In the genomic region with DNA sequence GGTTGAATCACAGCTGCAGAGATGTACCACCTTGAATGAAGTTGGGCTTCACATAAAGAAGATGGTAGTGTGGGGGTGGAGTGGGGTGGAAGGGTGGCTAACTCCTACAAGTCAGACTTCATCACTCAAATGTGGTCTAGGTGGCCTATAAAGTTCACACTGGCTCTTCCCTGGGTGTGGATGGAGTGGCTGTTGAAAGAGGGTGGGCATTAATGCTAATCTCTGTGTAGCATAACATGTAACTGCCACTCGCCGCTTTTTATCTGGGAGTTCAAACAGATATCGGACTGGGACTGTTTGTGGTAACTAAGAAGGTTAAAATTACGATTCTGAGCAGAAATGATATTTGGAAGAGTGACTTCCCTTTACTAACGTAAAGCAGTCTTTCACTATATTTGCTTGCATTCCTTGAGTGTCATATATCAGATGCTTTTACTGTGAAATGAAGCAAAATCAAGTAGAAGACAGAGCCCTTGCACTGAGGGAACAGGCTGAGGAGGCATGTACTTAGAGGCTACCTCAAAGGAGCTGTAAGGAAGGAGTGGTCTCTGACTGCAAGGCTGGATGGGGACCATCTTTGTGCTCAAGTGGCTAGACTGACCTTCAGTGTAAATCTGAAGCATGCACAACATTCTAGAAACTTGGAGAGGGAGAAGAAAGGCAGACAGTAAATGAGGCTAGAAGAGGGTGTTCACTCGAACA, we compare ENCODE assay signal across 15 mouse cellular contexts. TPM values are rescaled to one million over a fixed set of nuclear protein-coding genes. Genes with fewer than 3 reads are reported as not detected.
DNase-seq lines count a peak whose midpoint lies in the region; ATAC-seq lines count a peak whose summit lies in the region.
"Had no signal": no experiment of that assay in that cellular context is flagged by ENCODE, and none has a peak within 500 bp of the region (broad histone marks: within the 10 kb centered on the region; RNA-seq: fewer than 3 reads in every experiment).

No protein-coding gene starts in this region.

- peaks cover under 1% of the 10 kb centered on the region; the same call in 1 of the 2 replicates for H3K4me1 ChIP-seq in embryonic facial prominence, embryonic 11.5 days (ENCODE audit: control insufficient read depth, insufficient read depth, low read length)
- peaks cover 41% of the 10 kb centered on the region for H3K4me1 ChIP-seq in embryonic facial prominence, embryonic 10.5 days
- peaks cover 62% of the 10 kb centered on the region for H3K4me1 ChIP-seq in liver, embryonic 11.5 days (replicated peaks; ENCODE audit: control insufficient read depth, insufficient read depth, low read length)

- no peaks in the 10 kb centered on the region for H3K9me3 ChIP-seq in embryonic facial prominence, embryonic 11.5 days (replicated peaks; ENCODE audit: control insufficient read depth, low read length)
- H3K9me3 ChIP-seq in embryonic facial prominence, embryonic 10.5 days, result no peaks in the 10 kb centered on the region
- no peaks in the 10 kb centered on the region for H3K9me3 ChIP-seq in liver, embryonic 11.5 days (ENCODE audit: control insufficient read depth, low read length)

- ATAC-seq in embryonic facial prominence, embryonic 11.5 days (replicated peaks; ENCODE audit: insufficient number of reproducible peaks, low FRiP score, low TSS enrichment, low read depth), result 0 out of 2 replicates have a peak, but pooled peaks have one; percentile 16
- ATAC-seq in liver, embryonic 11.5 days (replicated peaks; ENCODE audit: low FRiP score), result peak; percentile 91
- ATAC-seq: forebrain, embryonic 14.5 days had no signal

- no peaks in the 10 kb centered on the region for H3K36me3 ChIP-seq in embryonic facial prominence, embryonic 11.5 days (replicated peaks; ENCODE audit: control insufficient read depth, insufficient read depth, low read depth, low read length)
- peaks cover 44% of the 10 kb centered on the region for H3K36me3 ChIP-seq in embryonic facial prominence, embryonic 10.5 days (replicated peaks)
- H3K36me3 ChIP-seq in liver, embryonic 11.5 days (ENCODE audit: control insufficient read depth, insufficient read depth, low read length), result peaks cover 4% of the 10 kb centered on the region; the same call in 1 of the 2 replicates

- no peaks in the 10 kb centered on the region for H3K27me3 ChIP-seq in embryonic facial prominence, embryonic 11.5 days (ENCODE audit: control insufficient read depth, insufficient read depth, low read length)
- no peaks in the 10 kb centered on the region for H3K27me3 ChIP-seq in embryonic facial prominence, embryonic 10.5 days (replicated peaks; ENCODE audit: low read depth, poor library complexity, severe bottlenecking)
- H3K27me3 ChIP-seq in liver, embryonic 11.5 days (replicated peaks; ENCODE audit: control insufficient read depth, insufficient read depth, low read length), result no peaks in the 10 kb centered on the region

- H3K9ac ChIP-seq in embryonic facial prominence, embryonic 11.5 days (replicated peaks; ENCODE audit: low read length), result no peak overlapping the region
- peak overlapping the region; percentile 42 for H3K9ac ChIP-seq in liver, embryonic 11.5 days (ENCODE audit: low read depth, low read length)
- H3K9ac ChIP-seq: lung, embryonic 14.5 days had no signal

- 76% methylated on average over 6 of the region's 6 CpGs for WGBS in embryonic facial prominence, embryonic 11.5 days
- 87% methylated on average over 6 of the region's 6 CpGs for WGBS in embryonic facial prominence, embryonic 10.5 days
- 28% methylated on average over 6 of the region's 6 CpGs for WGBS in liver, embryonic 11.5 days

- H3K27ac ChIP-seq in embryonic facial prominence, embryonic 11.5 days (replicated peaks; ENCODE audit: low read depth, low read length), result no peak overlapping the region
- no peak overlapping the region for H3K27ac ChIP-seq in embryonic facial prominence, embryonic 10.5 days (replicated peaks)
- H3K27ac ChIP-seq in liver, embryonic 11.5 days (ENCODE audit: low read depth, low read length), result peak overlapping the region; percentile 90

- H3K4me3 ChIP-seq in embryonic facial prominence, embryonic 11.5 days (ENCODE audit: low read depth, low read length), result no peak overlapping the region
- H3K4me3 ChIP-seq in embryonic facial prominence, embryonic 10.5 days, result no peak overlapping the region
- H3K4me3 ChIP-seq in liver, embryonic 11.5 days (ENCODE audit: low read depth, low read length), result no peak overlapping the region

- H3K4me2 ChIP-seq in embryonic facial prominence, embryonic 11.5 days (ENCODE audit: low read depth, low read length), result no peak overlapping the region
- peak overlapping the region; percentile 21 for H3K4me2 ChIP-seq in liver, embryonic 11.5 days
- H3K4me2 ChIP-seq: lung, embryonic 14.5 days had no signal

- no peak for DNase-seq in embryonic facial prominence, embryonic 11.5 days (ENCODE audit: low spot score)
- no peak for DNase-seq in embryonic facial prominence, embryonic 10.5 days (ENCODE audit: low spot score)
- peak; percentile 16 to 52 for DNase-seq in spleen, postnatal 36 days (ENCODE audit: low spot score in 2 of 2)
- no peak for DNase-seq in spleen, postnatal 10 days (ENCODE audit: low spot score in 2 of 2)
- DNase-seq in liver, embryonic 11.5 days (ENCODE audit: low spot score), result no peak
- no peak for DNase-seq in gastrocnemius, postnatal 10 days
- no peak for DNase-seq in gastrocnemius, postnatal 25 days
- no peak for DNase-seq in right cerebral cortex, postnatal 25 days
- DNase-seq: adrenal gland, postnatal 10 days; cerebellum, adult 11 months; gastrocnemius, postnatal 14 days; kidney, adult 11 months; kidney, postnatal 36 days; lung, embryonic 14.5 days had no signal

RNA-seq across cellular contexts. Expression of gene Bcl11a, which starts 58.4 kb away (rescaled TPM):
- polyA plus RNA-seq in embryonic facial prominence, embryonic 11.5 days (2014; fragmentation: Nextera tagmentation; extraction: Ambion mirVana), result 66.1 and 71.9 TPM in 2 replicates
- 47.0 and 62.4 TPM in 2 replicates for polyA plus RNA-seq in embryonic facial prominence, embryonic 10.5 days (2016; fragmentation: Nextera tagmentation; extraction: Ambion mirVana)
- polyA plus RNA-seq in liver, embryonic 11.5 days (2014; fragmentation: Nextera tagmentation; extraction: Ambion mirVana), result 92.2 and 95.4 TPM in 2 replicates
- total RNA-seq in gastrocnemius, postnatal 10 days (2021), result under 1 TPM; 0.54 to 0.97 TPM
- total RNA-seq in gastrocnemius, postnatal 25 days (2021), result under 1 TPM in 1 of 2 experiments, not detected in 1; 0.05 TPM

Comparison
In these comparisons a context has a peak if more than half of its experiments do, and no peak if none do; other contexts are left out.
1. DNase-seq: peak in spleen, postnatal 36 days (2 of 2); none in embryonic facial prominence, embryonic 11.5 days (single experiment), embryonic facial prominence, embryonic 10.5 days (single experiment), spleen, postnatal 10 days (0 of 2), liver, embryonic 11.5 days (single experiment), gastrocnemius, postnatal 10 days (single experiment), gastrocnemius, postnatal 25 days (single experiment) and right cerebral cortex, postnatal 25 days (single experiment).